Mouse (Mus musculus) megakaryocyte, embryonic 14.5 days (primary cell): Measurements from ENCODE around the gene Samd3.

ENCODE experiments used
- FLI1 ChIP-seq: IDR thresholded peaks from 2 replicates; pipeline ENCODE4 v1.6.1; 2012; ENCODE audit warnings: low read length, inconsistent platforms, mixed read lengths
- GATA1 ChIP-seq: IDR thresholded peaks from 3 replicates; pipeline ENCODE4 v1.6.1; 2012; ENCODE audit warnings: mixed read lengths, low read length, inconsistent platforms, borderline replicate concordance

DNA sequence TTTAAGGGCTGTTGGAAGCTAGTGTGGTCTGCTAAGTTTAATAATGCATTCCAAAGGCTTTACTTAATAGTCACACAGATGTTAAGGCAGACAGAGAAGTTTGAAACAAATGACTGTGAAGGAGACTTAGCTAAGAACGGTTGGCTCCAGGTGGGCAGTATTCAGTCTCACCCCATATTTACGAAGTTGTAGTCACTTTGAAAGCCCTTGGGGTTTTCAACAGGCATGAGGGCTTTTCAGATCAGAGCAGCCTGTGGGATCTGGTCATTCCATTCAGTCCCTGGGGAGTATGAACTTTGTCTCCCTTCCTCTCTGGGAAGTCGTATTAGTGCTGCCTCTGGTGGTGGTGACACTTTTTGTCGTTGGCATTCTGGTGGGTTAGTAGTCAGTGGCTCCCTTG is 9.1 kb downstream of the Samd3 start:
- TF ChIP-seq GATA1 = no peak
- no peak for TF ChIP-seq FLI1
